Mouse (Mus musculus) heart, embryonic 11.5 days (tissue): ENCODE measurements around the gene Shroom3. TPM values are rescaled to one million over a fixed set of nuclear protein-coding genes. Genes with fewer than 3 reads are reported as not detected.

ENCODE experiments used
- microRNA counts: library from miRNA; unstranded; fragments of <30 nt; microRNA quantifications from one replicate; lab custom pipeline; 2015
- microRNA-seq: library from miRNA; unstranded; fragments of <30 nt; microRNA quantifications from one replicate; pipeline ENCODE4, GENCODE M21; 2016; ENCODE audit warnings: borderline number of aligned reads
- polyA plus RNA-seq: library from polyadenylated mRNA; unstranded; fragments of >200 nt; fragmentation: Nextera tagmentation; extraction: Ambion mirVana; gene quantifications from 2 replicates; pipeline ENCODE4 v1.2.1, GENCODE M21; 2014

Gene Shroom3
- polyA plus RNA-seq, 1 experiment from 2014 or later, result 14.9 TPM

MicroRNAs within 50 kb of the gene (microRNA counts, 519-probe panel; counts per million panel counts)
- 32.2 counts per million for microRNA mmu-miR-1961 (lab: Ali Mortazavi, UCI)

Small RNAs within 50 kb of the gene (microRNA-seq; reads per million reads assigned to microRNA genes)
- gene Mir1961, result not detected

Other genes with a start within 250 kb of the Shroom3 start
- 45.7 and 50.7 TPM in 2 replicates for gene Nup54, start 248.2 kb upstream of the Shroom3 start, polyA plus RNA-seq
- gene Scarb2, start 176.6 kb upstream of the Shroom3 start, polyA plus RNA-seq, result 11.8 and 12.0 TPM in 2 replicates
- gene Fam47e, start 128.4 kb upstream of the Shroom3 start, polyA plus RNA-seq, result not detected in 2 replicates
- gene Stbd1, start 80.4 kb upstream of the Shroom3 start, polyA plus RNA-seq, result 67.9 and 80.2 TPM in 2 replicates
- gene Ccdc158, start 8.2 kb upstream of the Shroom3 start, polyA plus RNA-seq, result 1.1 and 1.8 TPM in 2 replicates